Mouse (Mus musculus): ENCODE results near the gene Prpf4b.

DNA sequence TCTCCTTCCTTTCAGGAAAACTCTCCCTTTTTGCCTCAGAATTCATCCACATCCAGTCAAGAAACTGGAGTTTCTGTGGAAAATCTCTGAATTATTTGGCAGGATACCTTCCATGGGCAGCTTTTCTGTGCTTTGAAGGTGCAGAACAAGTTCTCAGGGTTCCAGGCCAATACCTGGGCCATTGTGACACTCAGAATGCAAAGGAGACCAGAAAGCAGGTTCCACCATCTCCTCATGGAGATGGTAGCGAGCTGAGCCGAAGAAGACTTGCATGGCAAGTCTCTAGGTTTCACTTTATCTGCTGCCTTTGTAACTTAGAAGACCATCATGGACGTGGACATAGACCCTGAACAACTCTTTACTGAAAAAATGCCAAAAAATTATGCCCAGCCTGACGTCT, 49.1 kb downstream of the Prpf4b start, which contains the start of the genes Fam217a and 4933417A18Rik:
- TF ChIP-seq EP300 (IDR thresholded peaks at IDR 0.05; ENCODE audit: insufficient read depth, low read depth, low read length) (no peak), POLR2A (IDR thresholded peaks at IDR 0.05; ENCODE audit: insufficient read depth, low read length) (no peak), CTCF (IDR thresholded peaks at IDR 0.05; ENCODE audit: low read depth, low read length) (no peak)

All from ES-Bruce4 (cell line).